Mouse (Mus musculus) lung, adult 2 months (tissue): ENCODE results near the gene Pip4k2b. TPM values are rescaled to one million over a fixed set of nuclear protein-coding genes. Genes with fewer than 3 reads are reported as not detected.
"Not testable (repeated sequence)": the region's sequence is repeated elsewhere in the genome, so short reads cannot be mapped to it uniquely, and the experiment has no call there.

ENCODE experiments used
- DNase-seq: peaks from one replicate; pipeline ENCODE4 v3.0.0; 2022
- H3K4me1 ChIP-seq: fragments of 200-500 bp; 2 replicates; pipeline ENCODE4 v1.6.1; 2011; ENCODE audit warnings: low read length; ENCODE audit not compliant: control insufficient read depth, insufficient read depth
- H3K4me3 ChIP-seq: fragments of 200-500 bp; replicated peaks from 2 replicates; pipeline ENCODE3; 2011; ENCODE audit warnings: low read depth, mild to moderate bottlenecking, control low read depth, low read length; ENCODE audit errors: extremely low read depth
- CTCF ChIP-seq: fragments of 200-500 bp; IDR thresholded peaks from 2 replicates; pipeline ENCODE4 v1.5.1; 2011; ENCODE audit warnings: mild to moderate bottlenecking, low read length, control low read depth; ENCODE audit not compliant: insufficient read depth
- POLR2A ChIP-seq: fragments of 200-500 bp; IDR thresholded peaks from 2 replicates; pipeline ENCODE4 v1.6.1; 2011; ENCODE audit warnings: low read depth, mild to moderate bottlenecking, control low read depth, low read length, borderline replicate concordance; ENCODE audit errors: extremely low read depth
- WGBS: fragments of 180-500 bp; shearing (Covaris S2); methylation state at CpG from one replicate; pipeline ENCODE4 v1.1.7; 2018; 5-methylcytosine and 5-hydroxymethylcytosine counted together
- polyA plus RNA-seq: library from polyadenylated mRNA; depleted of rRNA; stranded (reverse); fragments of >200 nt; gene quantifications from 2 replicates; pipeline ENCODE4 v1.2.3, GENCODE M21; 2012

The Pip4k2b gene
- polyA plus RNA-seq, 1 experiment = 14.6 TPM

DNA sequence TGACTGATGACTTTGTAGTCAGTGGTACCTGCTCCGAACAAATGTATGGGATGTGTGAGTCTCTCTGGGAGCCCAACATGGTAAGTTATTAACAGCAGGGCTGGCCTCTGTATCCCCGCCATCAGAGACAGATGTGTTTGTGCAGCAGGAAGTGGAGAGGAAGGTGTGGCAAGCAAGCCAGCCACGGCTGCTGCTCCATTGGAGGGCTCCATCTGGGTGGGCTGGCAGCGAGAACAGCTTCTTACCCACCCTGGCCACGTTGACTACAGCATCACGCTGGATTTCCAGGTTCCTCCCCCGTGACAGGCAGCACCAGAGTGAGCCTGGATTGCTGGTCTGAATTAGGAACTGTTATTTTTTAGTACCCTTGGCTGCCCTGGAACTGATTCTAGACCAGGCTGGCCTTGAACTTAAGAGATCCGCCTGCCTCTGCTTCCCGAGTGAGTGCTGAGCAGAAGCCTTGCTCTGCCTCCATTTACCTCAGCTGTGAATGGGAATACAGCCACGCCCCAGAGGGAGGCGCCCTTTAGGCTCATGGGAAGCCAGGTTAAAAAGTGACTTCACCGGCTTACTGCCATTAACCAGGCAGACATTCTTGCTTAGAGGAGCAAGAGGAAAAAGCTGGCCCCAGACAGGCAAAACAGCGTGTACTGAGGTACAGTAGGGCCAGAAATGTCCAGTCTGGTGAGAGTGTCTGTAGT lies 33.2 kb downstream of the Pip4k2b start:
- DNase-seq = no peak
- Histone ChIP-seq H3K4me1 (no peaks in the 10 kb centered on the region), H3K4me3 (no peak overlapping the region)
- TF ChIP-seq CTCF = no peak
- no peak for TF ChIP-seq POLR2A
- 75% methylated on average over 13 of the region's 13 CpGs for WGBS

DNA sequence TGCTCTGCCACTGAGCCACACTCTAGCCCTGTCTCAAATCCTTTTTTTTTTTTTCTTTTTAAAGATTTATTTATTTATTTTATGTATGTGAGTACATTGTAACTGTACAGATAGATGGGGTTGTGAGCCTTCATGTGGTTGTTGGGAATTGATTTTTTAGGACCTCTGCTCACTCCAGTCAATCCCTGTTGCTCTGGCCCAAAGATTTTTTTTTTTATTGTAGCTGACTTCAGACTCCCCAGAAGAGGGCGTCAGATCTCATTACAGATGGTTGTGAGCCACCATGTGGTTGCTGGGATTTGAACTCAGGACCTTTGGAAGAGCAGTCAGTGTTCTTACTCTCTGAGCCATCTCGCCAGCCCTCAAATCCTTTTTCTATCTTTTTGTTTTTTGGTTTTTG lies 34.4 kb downstream of the Pip4k2b start:
- 78% methylated on average over 2 of the region's 2 CpGs for whole genome bisulfite sequencing
- DNase-seq, H3K4me3 ChIP-seq, H3K4me1 ChIP-seq: not testable (repeated sequence)

DNA sequence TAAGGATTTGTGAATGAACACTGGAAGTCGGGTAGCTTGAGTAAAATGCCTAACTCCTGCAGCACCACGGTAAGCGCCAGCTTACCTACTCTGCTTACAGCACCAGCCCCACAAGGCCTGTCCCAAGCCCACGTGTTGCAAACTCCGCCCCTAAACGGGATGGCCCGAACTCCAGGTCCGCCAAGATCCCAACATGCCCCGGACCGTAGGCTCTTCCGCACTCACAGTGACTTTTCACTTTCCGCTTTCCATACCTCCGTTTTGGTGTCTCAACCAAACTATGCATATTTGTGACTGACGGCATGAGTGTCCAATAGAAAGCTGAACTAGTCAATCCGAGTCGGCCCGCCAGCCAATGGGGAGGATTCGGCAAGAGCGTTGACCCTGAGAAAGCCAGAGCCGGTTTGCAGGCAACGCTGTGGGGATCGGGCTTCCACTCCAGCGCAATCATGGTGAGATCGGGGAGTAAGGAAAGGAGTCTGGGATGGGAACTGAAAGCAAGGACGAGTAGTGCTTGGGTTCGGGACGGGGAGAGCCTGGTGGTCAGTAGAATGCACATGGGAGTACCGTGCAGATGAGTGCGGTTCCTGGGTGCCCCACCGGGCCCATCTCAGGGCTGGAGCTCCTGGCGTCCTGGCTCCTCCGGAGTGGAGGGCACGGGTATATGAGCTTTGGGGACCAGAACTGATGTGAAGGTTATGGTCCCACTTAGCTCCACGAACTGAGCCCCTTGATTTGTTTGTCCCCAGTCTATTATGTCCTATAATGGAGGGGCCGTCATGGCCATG lies 41.3 kb downstream of the Pip4k2b start, which contains the start of gene Psmb3:
Psmb3 (plus strand) TSS at position 361 of the 788 bp plus-strand sequence.
- DNase-seq = peak; percentile 96
- peaks cover 11% of the 10 kb centered on the region for H3K4me1 ChIP-seq
- H3K4me3 ChIP-seq = peak within 1 kb of the TSS; percentile 96
- peak; percentile 96 for TF ChIP-seq POLR2A
- TF ChIP-seq CTCF = no peak
- under 1% methylated on average over 35 of the region's 35 CpGs for WGBS

DNA sequence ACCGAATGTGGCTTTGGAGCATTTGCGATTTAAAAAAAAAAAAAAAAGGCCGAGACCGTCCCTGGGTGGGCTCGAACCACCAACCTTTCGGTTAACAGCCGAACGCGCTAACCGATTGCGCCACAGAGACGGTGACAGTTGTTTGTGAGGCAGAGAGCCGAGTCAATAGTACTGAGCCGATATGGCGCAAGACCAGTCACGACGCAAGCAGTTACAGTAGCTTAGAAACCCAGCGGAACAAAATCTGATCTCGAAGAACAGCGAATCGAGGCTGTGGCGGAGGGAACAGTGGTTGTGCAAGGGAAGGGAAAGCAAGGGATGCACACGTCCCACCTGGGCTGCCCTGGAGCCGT lies 42.1 kb downstream of the Pip4k2b start:
- no peak for TF ChIP-seq CTCF
- TF ChIP-seq POLR2A = peak; percentile 68; the same call in 1 of the 2 replicates
- under 1% methylated on average over 24 of the region's 24 CpGs for WGBS
- peak overlapping the region; percentile 69 for H3K4me3 ChIP-seq
- H3K4me1 ChIP-seq = peaks cover 14% of the 10 kb centered on the region
- peak; percentile 92 for DNase-seq

DNA sequence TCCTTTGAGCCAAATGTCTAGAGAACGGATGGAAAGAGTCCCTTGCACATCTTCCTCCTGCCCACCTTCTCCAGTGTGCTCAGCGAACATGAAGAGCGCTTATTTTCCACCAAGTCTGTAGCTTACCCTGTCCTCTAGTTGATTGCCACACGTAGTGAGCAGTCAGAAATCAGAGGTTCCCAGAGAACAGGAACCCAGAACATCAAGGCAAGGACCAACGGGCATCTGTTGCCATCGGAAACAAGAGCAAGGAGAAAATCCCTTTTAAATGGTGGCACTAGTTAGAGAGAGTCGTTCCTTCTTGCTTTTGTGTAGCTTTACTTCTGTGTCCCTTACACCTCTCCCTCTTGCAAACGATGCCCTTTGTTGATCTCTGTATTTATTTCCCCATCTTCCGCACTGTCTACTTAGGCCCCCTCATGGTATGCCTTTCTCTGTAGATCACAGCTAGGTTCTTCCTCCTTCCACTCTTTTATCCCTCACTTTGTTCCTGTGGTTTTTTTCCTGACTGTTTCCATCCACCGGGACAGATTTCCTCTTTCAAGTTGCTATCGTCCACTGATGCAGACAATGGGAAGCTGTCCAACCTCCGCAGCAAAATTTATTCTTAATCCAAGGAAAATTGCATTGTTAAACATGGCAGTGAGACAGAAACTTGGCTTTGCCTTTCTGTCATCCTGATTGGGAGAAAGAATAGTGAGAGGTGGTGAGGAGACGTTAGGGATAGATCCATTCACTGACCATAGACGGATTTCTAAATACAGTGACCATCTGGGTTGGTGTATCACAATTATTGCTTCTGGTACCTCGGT lies 42.7 kb downstream of the Pip4k2b start:
- TF ChIP-seq CTCF = no peak
- 43% methylated on average over 15 of the region's 15 CpGs for WGBS
- no peak for DNase-seq
- Histone ChIP-seq H3K4me1 (peaks cover 14% of the 10 kb centered on the region), H3K4me3 (no peak overlapping the region)

DNA sequence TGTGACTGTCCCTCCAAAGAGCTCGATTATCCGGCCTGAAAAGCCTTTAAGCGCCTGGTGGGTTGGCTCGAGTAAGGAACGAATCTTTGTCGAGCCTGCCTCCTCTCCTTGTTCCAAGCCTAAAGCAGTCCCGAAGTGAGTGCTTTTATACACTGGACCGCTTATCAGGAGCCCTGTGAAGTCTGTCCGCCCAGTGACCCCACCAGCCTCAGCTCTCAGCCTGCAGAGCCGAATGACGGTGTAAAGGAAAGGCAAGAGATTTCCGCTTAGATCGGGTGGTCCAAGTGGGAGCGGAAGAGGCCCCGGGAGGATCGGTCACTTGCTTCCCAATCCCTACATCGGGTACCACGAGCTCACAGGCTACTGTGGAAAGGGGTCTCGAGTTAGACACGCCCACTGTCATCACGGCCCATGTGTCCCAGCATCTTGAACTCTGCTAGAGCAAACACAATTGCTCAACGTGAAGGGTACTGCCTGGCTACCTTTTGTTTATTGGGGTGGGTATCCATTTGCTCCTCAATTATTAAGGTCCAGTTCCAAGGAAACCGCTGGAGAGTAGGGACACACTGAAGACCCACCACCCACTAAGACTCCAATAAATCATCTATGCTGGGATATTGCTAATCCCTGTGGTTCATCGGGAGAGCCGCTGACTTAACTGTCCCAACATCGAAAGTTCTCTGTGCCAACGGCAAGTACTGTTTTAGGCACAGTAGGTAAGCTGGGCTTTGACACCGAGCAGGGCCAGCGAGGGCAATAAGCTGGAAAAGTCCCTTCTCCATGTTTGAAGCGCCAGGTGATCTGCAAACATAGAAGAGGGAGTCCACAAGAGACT lies 43.5 kb downstream of the Pip4k2b start:
- Histone ChIP-seq H3K4me1 (peaks cover 14% of the 10 kb centered on the region), H3K4me3 (peak overlapping the region; percentile 64)
- no peak for TF ChIP-seq CTCF
- peak; percentile 37; the same call in 1 of the 2 replicates for TF ChIP-seq POLR2A
- WGBS = 15% methylated on average over 30 of the region's 30 CpGs
- no peak for DNase-seq

DNA sequence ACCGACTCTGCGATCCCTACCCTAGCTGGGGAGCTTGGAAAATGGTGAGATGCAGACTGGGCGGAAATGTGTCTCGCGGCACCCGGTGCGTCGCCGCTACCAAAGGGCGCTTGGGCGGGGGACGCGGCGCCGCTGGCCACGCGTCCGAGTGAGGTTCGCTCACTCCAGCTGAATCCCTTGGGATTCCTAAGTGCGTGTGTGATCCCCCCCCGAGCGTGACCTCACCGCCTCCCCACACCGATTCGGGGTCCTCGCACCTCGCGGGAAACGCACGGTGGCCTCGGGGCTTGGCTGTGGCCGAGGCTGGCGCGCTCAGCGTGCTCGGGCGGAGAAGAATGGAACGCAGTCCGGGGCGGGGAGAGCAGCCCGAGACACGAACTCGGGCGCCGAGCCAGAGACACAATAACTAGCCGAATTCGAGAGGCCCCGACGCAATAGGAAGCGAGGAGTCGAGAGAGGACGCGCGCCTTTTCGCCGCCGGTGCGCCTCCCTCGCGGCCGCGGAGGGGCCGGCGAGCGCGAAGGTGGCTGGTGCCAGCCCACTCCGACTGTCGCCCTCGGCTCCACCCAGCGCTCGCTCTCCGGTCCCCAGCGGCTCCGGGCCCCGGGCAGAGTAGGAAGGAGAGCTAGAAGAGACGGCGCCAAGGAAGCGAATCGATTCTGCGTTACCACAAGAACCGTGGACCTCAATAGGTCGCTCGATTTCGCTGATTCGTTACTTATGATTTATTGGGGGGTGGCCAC lies 44.3 kb downstream of the Pip4k2b start, which contains the start of gene Pcgf2:
Pcgf2 (minus strand) TSS at position 495 of the 743 bp plus-strand sequence.
- under 1% methylated on average over 85 of the region's 85 CpGs for WGBS
- Histone ChIP-seq H3K4me1 (peaks cover 14% of the 10 kb centered on the region), H3K4me3 (peak within 1 kb of the TSS; percentile 68)
- DNase-seq = peak; percentile 86
- TF ChIP-seq CTCF = no peak
- peak; percentile 51; the same call in 1 of the 2 replicates for TF ChIP-seq POLR2A

DNA sequence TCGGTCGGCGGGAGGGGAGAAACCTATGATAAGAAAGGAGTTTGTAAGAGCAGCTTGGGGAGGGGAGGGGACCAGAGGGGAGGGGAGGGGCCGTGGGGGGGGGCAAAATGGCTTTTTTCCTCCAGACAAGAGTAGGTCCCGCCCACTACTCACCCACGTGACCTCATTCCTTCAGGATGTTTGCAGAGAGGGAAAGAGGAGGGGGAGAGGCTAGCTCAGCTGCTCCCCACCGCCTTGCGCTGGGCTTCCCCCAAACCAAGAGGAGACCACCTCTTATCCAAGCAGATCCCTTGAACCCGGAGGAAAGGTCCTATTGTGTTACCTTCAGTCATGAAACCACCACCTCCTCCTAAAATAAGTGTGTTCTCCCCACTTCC lies 44.9 kb downstream of the Pip4k2b start:
- H3K4me1 ChIP-seq = peaks cover 14% of the 10 kb centered on the region
- peak; percentile 85 for DNase-seq
- H3K4me3 ChIP-seq = peak overlapping the region; percentile 68
- TF ChIP-seq CTCF = no peak
- peak; percentile 93; the same call in 1 of the 2 replicates for TF ChIP-seq POLR2A
- 0% methylated on average over 6 of the region's 9 CpGs for WGBS
